ENCODE assay signal across 19 mouse cellular contexts in genomic region chr11:114404401-114404800, GRCm38 (mm10).
A peak's percentile ranks its signal among the peaks of the same experiment; 100 is the strongest.
DNase-seq lines count a peak whose midpoint lies in the region; ATAC-seq and TF ChIP-seq lines count a peak whose summit lies in the region.
"Had no signal": no experiment of that assay in that cellular context is flagged by ENCODE, and none has a peak within 500 bp of the region (broad histone marks: within the 10 kb centered on the region; RNA-seq: fewer than 3 reads in every experiment).

No protein-coding gene starts in this region.

- DNase-seq in hindbrain, postnatal 0 days (ENCODE audit: low spot score), result peak; percentile 57
- DNase-seq in cerebellum, adult 9-11 months, result peak; percentile 85
- DNase-seq in embryo, embryonic 9.5 days (ENCODE audit: extremely low spot score), result peak; percentile 17
- DNase-seq in forebrain, embryonic 14.5 days (ENCODE audit: low spot score), result no peak
- DNase-seq in spleen, adult 12 weeks (ENCODE audit: low spot score), result no peak
- DNase-seq in urinary bladder, postnatal 14 days (ENCODE audit: low spot score), result no peak
- DNase-seq: adrenal gland, postnatal 10 days; heart, adult 18-20 months; kidney, postnatal 14 days; lung, postnatal 10 days; thymus, postnatal 14 days had no signal

- no peak for ATAC-seq in hindbrain, postnatal 0 days
- ATAC-seq in hindbrain, embryonic 12.5 days (ENCODE audit: low FRiP score), result no peak
- peak; percentile 74 for ATAC-seq in cerebellum, adult (ENCODE audit: insufficient number of reproducible peaks, low FRiP score, low TSS enrichment)
- no peak for ATAC-seq in forebrain, embryonic 14.5 days
- ATAC-seq: forebrain, embryonic 16.5 days; intestine, postnatal 0 days had no signal

- H3K4me2 ChIP-seq in hindbrain, postnatal 0 days (ENCODE audit: low read depth, low read length), result no peak overlapping the region
- no peak overlapping the region for H3K4me2 ChIP-seq in hindbrain, embryonic 12.5 days (replicated peaks)
- no peak overlapping the region for H3K4me2 ChIP-seq in forebrain, embryonic 14.5 days (ENCODE audit: low read length)
- H3K4me2 ChIP-seq: limb, embryonic 15.5 days; neural tube, embryonic 13.5 days; stomach, embryonic 15.5 days had no signal

- H3K36me3 ChIP-seq in hindbrain, postnatal 0 days (ENCODE audit: insufficient read depth, low read length), result no peaks in the 10 kb centered on the region
- no peaks in the 10 kb centered on the region for H3K36me3 ChIP-seq in hindbrain, embryonic 12.5 days
- H3K36me3 ChIP-seq in forebrain, embryonic 14.5 days (ENCODE audit: control insufficient read depth, insufficient read depth, low read length), result no peaks in the 10 kb centered on the region
- H3K36me3 ChIP-seq: limb, embryonic 15.5 days; neural tube, embryonic 13.5 days; stomach, embryonic 15.5 days had no signal

- peaks cover 8% of the 10 kb centered on the region for H3K4me1 ChIP-seq in hindbrain, postnatal 0 days (ENCODE audit: insufficient read depth, low read length)
- H3K4me1 ChIP-seq in hindbrain, embryonic 12.5 days, result peaks cover 23% of the 10 kb centered on the region
- H3K4me1 ChIP-seq in forebrain, embryonic 14.5 days (ENCODE audit: control insufficient read depth, insufficient read depth, low read length), result peaks cover 7% of the 10 kb centered on the region
- H3K4me1 ChIP-seq: stomach, embryonic 15.5 days had no signal

- no peak overlapping the region for H3K9ac ChIP-seq in hindbrain, postnatal 0 days (replicated peaks; ENCODE audit: low read length)
- no peak overlapping the region for H3K9ac ChIP-seq in hindbrain, embryonic 12.5 days
- no peak overlapping the region for H3K9ac ChIP-seq in forebrain, embryonic 14.5 days (ENCODE audit: low read length)
- H3K9ac ChIP-seq: limb, embryonic 15.5 days; neural tube, embryonic 13.5 days; stomach, embryonic 15.5 days had no signal

- 44% methylated on average over 4 of the region's 4 CpGs for WGBS in hindbrain, postnatal 0 days
- WGBS in hindbrain, embryonic 12.5 days, result 45% methylated on average over 4 of the region's 4 CpGs
- 79% methylated on average over 4 of the region's 4 CpGs for WGBS in forebrain, embryonic 14.5 days

- no peaks in the 10 kb centered on the region for H3K27me3 ChIP-seq in hindbrain, postnatal 0 days (ENCODE audit: insufficient read depth, low read length)
- H3K27me3 ChIP-seq in hindbrain, embryonic 12.5 days, result no peaks in the 10 kb centered on the region; the same call in 1 of the 2 replicates
- H3K27me3 ChIP-seq in forebrain, embryonic 14.5 days (replicated peaks; ENCODE audit: control insufficient read depth, insufficient read depth, low read length), result no peaks in the 10 kb centered on the region
- H3K27me3 ChIP-seq: limb, embryonic 15.5 days; stomach, embryonic 15.5 days had no signal

- no peak overlapping the region for H3K4me3 ChIP-seq in hindbrain, postnatal 0 days (ENCODE audit: low read length)
- no peak overlapping the region for H3K4me3 ChIP-seq in hindbrain, embryonic 12.5 days
- H3K4me3 ChIP-seq in forebrain, embryonic 14.5 days (ENCODE audit: low read depth, low read length), result no peak overlapping the region
- H3K4me3 ChIP-seq: limb, embryonic 15.5 days; megakaryocyte, embryonic 14.5 days; neural tube, embryonic 13.5 days; stomach, embryonic 15.5 days had no signal

- no peak overlapping the region for H3K27ac ChIP-seq in hindbrain, postnatal 0 days
- no peak overlapping the region for H3K27ac ChIP-seq in hindbrain, embryonic 12.5 days
- H3K27ac ChIP-seq in forebrain, embryonic 14.5 days (ENCODE audit: low read depth, low read length), result no peak overlapping the region
- H3K27ac ChIP-seq: limb, embryonic 15.5 days; neural tube, embryonic 13.5 days; stomach, embryonic 15.5 days had no signal

- no peaks in the 10 kb centered on the region; the same call in 1 of the 2 replicates for H3K9me3 ChIP-seq in hindbrain, postnatal 0 days (ENCODE audit: low read length)
- 0 out of 2 replicates have a peak, but pooled peaks cover 3% of the 10 kb centered on the region for H3K9me3 ChIP-seq in hindbrain, embryonic 12.5 days (replicated peaks)
- no peaks in the 10 kb centered on the region for H3K9me3 ChIP-seq in forebrain, embryonic 14.5 days (replicated peaks; ENCODE audit: control insufficient read depth, low read length)
- H3K9me3 ChIP-seq: limb, embryonic 15.5 days; neural tube, embryonic 13.5 days; stomach, embryonic 15.5 days had no signal

- no peak for TF ChIP-seq CTCF in hindbrain, postnatal 0 days (IDR thresholded peaks at IDR 0.05; ENCODE audit: low read depth)

Comparison
In these comparisons a context has a peak if more than half of its experiments do, and no peak if none do; other contexts are left out.
1. DNase-seq: peak in hindbrain, postnatal 0 days (single experiment), cerebellum, adult 9-11 months (single experiment) and embryo, embryonic 9.5 days (single experiment); none in forebrain, embryonic 14.5 days (single experiment), spleen, adult 12 weeks (single experiment) and urinary bladder, postnatal 14 days (single experiment).